Mouse (Mus musculus) Patski (cell line): ENCODE measurements at regions not wholly inside any gene's neighbourhood (a gene's known extent, or its start where the extent isn't known, plus 50 kb on each side); places are given as distances from the start of the nearest gene placed in this dataset.
A peak's percentile ranks its signal among the peaks of the same experiment; 100 is the strongest.

Source experiments
- ATAC-seq: fragments of 100-300 bp; one replicate; pipeline ENCODE4 v1.8.0; 2021
- CTCF ChIA-PET: fragments of 350-600 bp; sonication (Branson Sonifier 250); formaldehyde crosslinking; loops from one replicate; lab custom pipeline; 2022; ENCODE audit warnings: inconsistent platforms; lab: Charles Lee
- POLR2A ChIA-PET: fragments of 350-600 bp; sonication (Branson Sonifier 250); formaldehyde crosslinking; loops from one replicate; lab custom pipeline; 2022; ENCODE audit warnings: antibody characterized with exemption, inconsistent platforms; lab: Charles Lee
- DNase-seq: peaks from one replicate; pipeline ENCODE4 v3.0.0-alpha.2; 2011; ENCODE audit warnings: low read depth, low spot score
- H3K27me3 ChIP-seq: fragments of 371-371 bp; one replicate; pipeline ENCODE4 v1.5.1; 2021
- CTCF ChIP-seq: fragments of 100-300 bp; IDR thresholded peaks from one replicate; pipeline ENCODE4 v1.5.1; 2021
- in situ Hi-C: fragments of 300-500 bp; cut with MboI; formaldehyde crosslinking; loops from 3 replicates; pipeline ENCODE4 v1.11.1; 2018; ENCODE audit warnings: low pct_unique_long_range_greater_than_20kb, mixed read lengths

GRCm38 (mm10) chr6:51252721-51253120 is 179.7 kb upstream of the Nfe2l3 start:
- TF ChIP-seq CTCF, result no peak
- H3K27me3 ChIP-seq, result peaks cover 21% of the 10 kb centered on the region
- CTCF ChIA-PET, result interaction anchor here (0.6 kb wide), 1 partner anchor 26 kb away, joined by 3 read pairs; no protein-coding TSS in a partner anchor
- POLR2A ChIA-PET, result no interaction called here
- ATAC-seq (no peak), DNase-seq (no peak)
- in situ Hi-C loops, result no loop called here

- DNase-seq (no peak), ATAC-seq (no peak)
- no peak for TF ChIP-seq CTCF
- in situ Hi-C loops, result no loop called here
- H3K27me3 ChIP-seq, result peaks cover 6% of the 10 kb centered on the region
- POLR2A ChIA-PET, result no interaction called here
- CTCF ChIA-PET, result no interaction called here
Observed at GRCm38 (mm10) chr6:51256631-51257030, 175.8 kb upstream of the Nfe2l3 start.

GRCm38 (mm10) chr6:51257524-51257923 is 174.9 kb upstream of the Nfe2l3 start:
- CTCF ChIA-PET, result no interaction called here
- H3K27me3 ChIP-seq, result peaks cover 6% of the 10 kb centered on the region
- in situ Hi-C loops, result no loop called here
- DNase-seq, result no peak
- no peak for TF ChIP-seq CTCF
- POLR2A ChIA-PET, result interaction anchor here (0.7 kb wide), 1 partner anchor 17 kb away, joined by 3 read pairs; no protein-coding TSS in a partner anchor
- ATAC-seq, result no peak

- ATAC-seq, result no peak
- CTCF ChIA-PET, result no interaction called here
- in situ Hi-C loops, result no loop called here
- H3K27me3 ChIP-seq, result peaks cover 6% of the 10 kb centered on the region
- DNase-seq, result no peak
- POLR2A ChIA-PET, result no interaction called here
- no peak for TF ChIP-seq CTCF
Observed at GRCm38 (mm10) chr6:51258304-51258703, 174.2 kb upstream of the Nfe2l3 start.

- ATAC-seq, result no peak
- in situ Hi-C loops, result no loop called here
- POLR2A ChIA-PET, result no interaction called here
- DNase-seq, result no peak
- TF ChIP-seq CTCF, result no peak
- CTCF ChIA-PET, result no interaction called here
- peaks cover 5% of the 10 kb centered on the region for H3K27me3 ChIP-seq
Observed at GRCm38 (mm10) chr6:51263595-51263994, 168.9 kb upstream of the Nfe2l3 start.

- no peaks in the 10 kb centered on the region for H3K27me3 ChIP-seq
- POLR2A ChIA-PET, result no interaction called here
- TF ChIP-seq CTCF, result no peak
- in situ Hi-C loops, result no loop called here
- ATAC-seq (no peak), DNase-seq (no peak)
- CTCF ChIA-PET, result no interaction called here
Observed at GRCm38 (mm10) chr6:51265329-51265728, 167.1 kb upstream of the Nfe2l3 start.

GRCm38 (mm10) chr6:51266721-51267120 is 165.7 kb upstream of the Nfe2l3 start:
- in situ Hi-C loops, result no loop called here
- ChIA-PET POLR2A (no interaction called here), CTCF (no interaction called here)
- H3K27me3 ChIP-seq, result peaks cover 1% of the 10 kb centered on the region
- DNase-seq (no peak), ATAC-seq (no peak)
- no peak for TF ChIP-seq CTCF

- ChIA-PET POLR2A (no interaction called here), CTCF (interaction anchor here (1.0 kb wide), 1 partner anchor 13 kb away, joined by 3 read pairs; no protein-coding TSS in a partner anchor)
- peaks cover 6% of the 10 kb centered on the region for H3K27me3 ChIP-seq
- in situ Hi-C loops, result no loop called here
- DNase-seq, result no peak
- ATAC-seq, result no peak
- TF ChIP-seq CTCF, result no peak
Observed at GRCm38 (mm10) chr6:51267888-51268287, 164.6 kb upstream of the Nfe2l3 start.

GRCm38 (mm10) chr6:51268931-51269330 is 163.5 kb upstream of the Nfe2l3 start:
- DNase-seq, result no peak
- TF ChIP-seq CTCF, result no peak
- H3K27me3 ChIP-seq, result peaks cover 6% of the 10 kb centered on the region
- POLR2A ChIA-PET, result interaction anchor here (0.6 kb wide), 1 partner anchor 114 kb away, joined by 4 read pairs; no protein-coding TSS in a partner anchor
- no peak for ATAC-seq
- in situ Hi-C loops, result no loop called here
- CTCF ChIA-PET, result no interaction called here

GRCm38 (mm10) chr6:51269617-51270016 is 162.9 kb upstream of the Nfe2l3 start:
- POLR2A ChIA-PET, result no interaction called here
- CTCF ChIA-PET, result no interaction called here
- H3K27me3 ChIP-seq, result peaks cover 6% of the 10 kb centered on the region
- in situ Hi-C loops, result no loop called here
- ATAC-seq, result no peak
- TF ChIP-seq CTCF, result no peak
- DNase-seq, result no peak

GRCm38 (mm10) chr6:51270216-51271127 is 162.0 kb upstream of the Nfe2l3 start:
- in situ Hi-C loops, result no loop called here
- TF ChIP-seq CTCF, result no peak
- no peak for DNase-seq
- ATAC-seq, result peak; percentile 17
- ChIA-PET CTCF (no interaction called here), POLR2A (no interaction called here)
- peaks cover 6% of the 10 kb centered on the region for H3K27me3 ChIP-seq
